Mouse (Mus musculus) heart, embryonic 10.5 days (tissue): ENCODE results near the gene Rnf138rt1. TPM values are rescaled to one million over a fixed set of nuclear protein-coding genes. Genes with fewer than 3 reads are reported as not detected.

ENCODE experiments used
- DNase-seq: peaks from one replicate; pipeline ENCODE4 v3.0.0-alpha.2; 2017; ENCODE audit warnings: low spot score
- H3K27ac ChIP-seq: fragments of 300-500 bp; sonication (generic); 2 replicates; pipeline ENCODE4 v1.5.1; 2016; ENCODE audit warnings: mild to moderate bottlenecking
- H3K27me3 ChIP-seq: fragments of 300-500 bp; sonication (generic); 2 replicates; pipeline ENCODE4 v1.6.1; 2016; ENCODE audit warnings: mild to moderate bottlenecking; ENCODE audit not compliant: poor library complexity, insufficient read depth, severe bottlenecking
- H3K36me3 ChIP-seq: fragments of 300-500 bp; sonication (generic); 2 replicates; pipeline ENCODE4 v1.6.1; 2016; ENCODE audit warnings: mild to moderate bottlenecking, moderate library complexity
- H3K4me1 ChIP-seq: fragments of 300-500 bp; sonication (generic); 2 replicates; pipeline ENCODE4 v1.6.1; 2016; ENCODE audit warnings: mild to moderate bottlenecking
- H3K4me3 ChIP-seq: fragments of 300-500 bp; sonication (generic); 2 replicates; pipeline ENCODE4 v1.5.1; 2016; ENCODE audit warnings: mild to moderate bottlenecking, moderate library complexity
- H3K9me3 ChIP-seq: fragments of 300-500 bp; sonication (generic); 2 replicates; pipeline ENCODE4 v1.6.1; 2016; ENCODE audit warnings: mild to moderate bottlenecking, moderate library complexity
- WGBS: fragments of 180-500 bp; shearing (Covaris S2); methylation state at CpG from one replicate; pipeline ENCODE4 v1.1.7; 2016; 5-methylcytosine and 5-hydroxymethylcytosine counted together
- polyA plus RNA-seq: library from polyadenylated mRNA; unstranded; fragments of >200 nt; fragmentation: Nextera tagmentation; extraction: Ambion mirVana; gene quantifications from 2 replicates; pipeline ENCODE4 v1.2.1, GENCODE M21; 2016

Gene Rnf138rt1
- not detected in 2 replicates for polyA plus RNA-seq

DNA sequence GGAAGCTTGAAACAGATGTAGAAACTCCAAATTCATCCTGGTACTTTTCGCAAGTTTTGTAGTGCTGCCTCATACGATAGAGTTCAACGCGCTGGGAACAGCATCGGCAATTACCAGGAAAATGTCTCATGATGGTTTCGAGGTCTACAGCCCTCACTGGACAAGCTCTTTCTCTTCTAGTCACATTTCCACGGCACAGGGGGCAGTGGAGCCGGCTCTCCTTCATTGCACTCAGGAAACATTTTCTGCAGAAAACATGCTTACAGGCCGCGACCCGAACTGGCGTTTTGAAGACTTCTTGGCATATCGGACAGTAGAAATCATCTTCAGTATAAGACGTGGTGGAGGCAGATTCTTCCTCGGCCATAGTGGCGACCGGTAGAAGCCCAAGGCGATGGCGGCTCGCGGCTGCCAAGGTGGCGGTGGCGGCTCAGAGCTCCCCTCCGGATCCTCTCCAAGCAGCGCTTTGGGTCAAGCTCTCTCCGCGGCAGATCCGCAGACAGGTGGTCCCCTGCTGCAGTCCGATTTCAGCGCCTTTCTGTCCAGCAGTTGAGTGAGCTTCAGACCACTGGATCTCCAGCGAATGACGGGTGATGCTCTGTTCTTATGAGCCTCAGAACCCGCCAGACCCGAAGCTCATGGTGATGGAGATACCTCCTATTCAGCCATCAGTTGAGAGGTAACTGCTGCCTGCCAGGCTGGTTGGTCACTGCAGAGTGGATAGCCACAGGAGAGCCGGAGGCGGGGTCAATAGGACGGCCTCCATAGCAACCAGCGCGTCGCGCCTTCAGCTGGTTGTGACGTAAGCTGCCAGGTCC, at the start of gene Rnf138rt1:
Rnf138rt1 (minus strand) TSS at position 713 of the 818 bp plus-strand sequence.
- H3K4me1 ChIP-seq, result no peaks in the 10 kb centered on the region
- WGBS, result 27% methylated on average over 42 of the region's 42 CpGs
- H3K4me3 ChIP-seq, result peak within 1 kb of the TSS; percentile 57
- H3K36me3 ChIP-seq, result no peaks in the 10 kb centered on the region
- no peak within 1 kb of the TSS for H3K27ac ChIP-seq
- peaks cover 60% of the 10 kb centered on the region for H3K27me3 ChIP-seq
- no peaks in the 10 kb centered on the region for H3K9me3 ChIP-seq
- peak; percentile 75 for DNase-seq

DNA sequence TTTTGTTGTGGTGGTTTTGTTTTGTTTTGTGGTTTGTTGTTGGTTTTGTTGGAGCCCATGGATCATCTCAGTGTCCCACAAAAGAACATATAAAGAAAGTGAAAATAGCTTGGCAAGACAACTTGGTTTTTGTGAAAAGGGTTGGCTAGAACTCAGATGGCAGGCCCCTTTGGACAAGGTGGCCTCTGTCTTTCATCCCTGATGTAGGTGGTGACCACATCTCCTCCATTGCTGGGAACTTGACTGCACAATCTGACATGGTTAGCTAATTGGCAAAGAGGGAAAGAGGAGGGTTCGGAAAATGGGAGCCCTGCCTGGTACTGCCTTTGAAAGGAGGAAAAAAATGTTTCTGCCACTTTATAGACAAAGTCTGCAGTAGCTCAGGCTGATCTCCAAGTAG, 46.1 kb upstream of the Rnf138rt1 start:
- no peak overlapping the region for H3K4me3 ChIP-seq
- no peaks in the 10 kb centered on the region; the same call in 1 of the 2 replicates for H3K27me3 ChIP-seq
- no peaks in the 10 kb centered on the region for H3K4me1 ChIP-seq
- no peaks in the 10 kb centered on the region for H3K36me3 ChIP-seq
- 71% methylated on average over 1 of the region's 1 CpGs for WGBS
- H3K27ac ChIP-seq, result no peak overlapping the region
- DNase-seq, result no peak
- H3K9me3 ChIP-seq, result no peaks in the 10 kb centered on the region

- DNase-seq, result no peak
- no peak overlapping the region for H3K27ac ChIP-seq
- H3K9me3 ChIP-seq, result no peaks in the 10 kb centered on the region
- WGBS, result 29% methylated on average over 3 of the region's 3 CpGs
- no peaks in the 10 kb centered on the region for H3K4me1 ChIP-seq
- H3K27me3 ChIP-seq, result peaks cover 36% of the 10 kb centered on the region; the same call in 1 of the 2 replicates
- H3K36me3 ChIP-seq, result no peaks in the 10 kb centered on the region
- no peak overlapping the region for H3K4me3 ChIP-seq
These were observed 5.2 kb upstream of the Rnf138rt1 start for GRCm38 (mm10) chrX:163766290-163766689.

GRCm38 (mm10) chrX:163761435-163761828, 303 bp upstream of the Rnf138rt1 start:
- H3K36me3 ChIP-seq, result no peaks in the 10 kb centered on the region
- no peak overlapping the region for H3K27ac ChIP-seq
- H3K9me3 ChIP-seq, result no peaks in the 10 kb centered on the region
- H3K4me1 ChIP-seq, result no peaks in the 10 kb centered on the region
- H3K27me3 ChIP-seq, result peaks cover 60% of the 10 kb centered on the region
- H3K4me3 ChIP-seq, result peak overlapping the region; percentile 57
- WGBS, result 34% methylated on average over 10 of the region's 10 CpGs
- no peak for DNase-seq

- Histone ChIP-seq H3K4me1 (no peaks in the 10 kb centered on the region), H3K9me3 (no peaks in the 10 kb centered on the region), H3K27me3 (peaks cover 6% of the 10 kb centered on the region; the same call in 1 of the 2 replicates), H3K4me3 (no peak overlapping the region), H3K36me3 (no peaks in the 10 kb centered on the region), H3K27ac (no peak overlapping the region)
- 85% methylated on average over 6 of the region's 6 CpGs for WGBS
- no peak for DNase-seq
These were observed 15.1 kb downstream of the Rnf138rt1 start for GRCm38 (mm10) chrX:163745996-163746395.

DNA sequence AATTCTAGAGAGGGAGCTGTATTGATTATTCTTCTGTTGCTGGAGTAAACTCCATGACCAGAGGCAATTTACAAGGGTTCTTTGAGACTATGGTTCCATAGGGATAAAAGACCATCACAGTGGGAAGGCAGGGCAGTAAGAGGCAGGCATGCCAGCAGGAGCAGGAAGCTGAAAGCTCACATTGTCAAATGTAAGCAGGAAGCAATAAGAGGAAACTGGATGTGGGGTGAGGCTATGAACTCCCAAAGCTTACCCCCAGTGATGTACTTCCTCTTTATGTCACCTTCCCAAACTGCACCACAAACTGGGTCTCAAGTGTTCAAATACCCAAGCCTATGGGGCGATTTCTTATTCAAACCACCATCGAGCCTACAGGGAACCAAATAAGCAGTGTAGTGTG, 17.2 kb downstream of the Rnf138rt1 start:
- 73% methylated on average over 2 of the region's 2 CpGs for WGBS

GRCm38 (mm10) chrX:163738904-163739303, 22.2 kb downstream of the Rnf138rt1 start:
- H3K4me3 ChIP-seq, result no peak overlapping the region
- H3K27ac ChIP-seq, result no peak overlapping the region
- H3K27me3 ChIP-seq, result peaks cover 7% of the 10 kb centered on the region
- H3K9me3 ChIP-seq, result no peaks in the 10 kb centered on the region
- WGBS, result 29% methylated on average over 1 of the region's 1 CpGs
- no peaks in the 10 kb centered on the region for H3K4me1 ChIP-seq
- no peak for DNase-seq
- no peaks in the 10 kb centered on the region for H3K36me3 ChIP-seq

More for the DNA sequence above, 17.2 kb downstream of the Rnf138rt1 start:
- Histone ChIP-seq H3K9me3 (no peaks in the 10 kb centered on the region), H3K27ac (no peak overlapping the region), H3K36me3 (no peaks in the 10 kb centered on the region), H3K4me1 (no peaks in the 10 kb centered on the region), H3K4me3 (no peak overlapping the region), H3K27me3 (peaks cover 6% of the 10 kb centered on the region; the same call in 1 of the 2 replicates)
- no peak for DNase-seq

GRCm38 (mm10) chrX:163734145-163734544, 27.0 kb downstream of the Rnf138rt1 start:
- no peak for DNase-seq
- H3K4me1 ChIP-seq, result no peaks in the 10 kb centered on the region
- no peaks in the 10 kb centered on the region for H3K9me3 ChIP-seq
- peaks cover 7% of the 10 kb centered on the region for H3K27me3 ChIP-seq
- 74% methylated on average over 1 of the region's 1 CpGs for WGBS
- no peaks in the 10 kb centered on the region for H3K36me3 ChIP-seq
- no peak overlapping the region for H3K27ac ChIP-seq
- no peak overlapping the region for H3K4me3 ChIP-seq

DNA sequence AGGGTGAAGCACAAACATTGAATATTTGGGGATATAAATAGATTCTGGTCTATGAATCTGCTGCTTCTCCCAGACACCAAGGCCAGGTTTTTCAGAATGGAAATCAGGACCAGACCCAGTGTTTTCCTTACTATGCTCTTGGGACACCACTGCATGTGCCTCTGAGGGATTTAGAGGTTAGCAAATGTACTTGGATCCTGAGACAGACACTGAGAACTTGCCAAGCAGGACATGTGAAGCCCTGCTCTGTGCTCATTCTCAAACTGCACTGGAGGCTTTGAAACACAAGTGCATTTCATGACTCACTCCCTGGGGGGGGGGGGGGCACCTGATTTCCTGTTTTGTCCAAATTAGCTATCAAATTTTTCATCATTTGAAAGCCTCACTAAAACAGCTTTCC, 37.5 kb downstream of the Rnf138rt1 start:
- no peak overlapping the region for H3K27ac ChIP-seq
- no peaks in the 10 kb centered on the region for H3K4me1 ChIP-seq
- no peaks in the 10 kb centered on the region for H3K36me3 ChIP-seq
- H3K9me3 ChIP-seq, result no peaks in the 10 kb centered on the region
- peaks cover 12% of the 10 kb centered on the region; the same call in 1 of the 2 replicates for H3K27me3 ChIP-seq
- H3K4me3 ChIP-seq, result no peak overlapping the region
- DNase-seq, result no peak

DNA sequence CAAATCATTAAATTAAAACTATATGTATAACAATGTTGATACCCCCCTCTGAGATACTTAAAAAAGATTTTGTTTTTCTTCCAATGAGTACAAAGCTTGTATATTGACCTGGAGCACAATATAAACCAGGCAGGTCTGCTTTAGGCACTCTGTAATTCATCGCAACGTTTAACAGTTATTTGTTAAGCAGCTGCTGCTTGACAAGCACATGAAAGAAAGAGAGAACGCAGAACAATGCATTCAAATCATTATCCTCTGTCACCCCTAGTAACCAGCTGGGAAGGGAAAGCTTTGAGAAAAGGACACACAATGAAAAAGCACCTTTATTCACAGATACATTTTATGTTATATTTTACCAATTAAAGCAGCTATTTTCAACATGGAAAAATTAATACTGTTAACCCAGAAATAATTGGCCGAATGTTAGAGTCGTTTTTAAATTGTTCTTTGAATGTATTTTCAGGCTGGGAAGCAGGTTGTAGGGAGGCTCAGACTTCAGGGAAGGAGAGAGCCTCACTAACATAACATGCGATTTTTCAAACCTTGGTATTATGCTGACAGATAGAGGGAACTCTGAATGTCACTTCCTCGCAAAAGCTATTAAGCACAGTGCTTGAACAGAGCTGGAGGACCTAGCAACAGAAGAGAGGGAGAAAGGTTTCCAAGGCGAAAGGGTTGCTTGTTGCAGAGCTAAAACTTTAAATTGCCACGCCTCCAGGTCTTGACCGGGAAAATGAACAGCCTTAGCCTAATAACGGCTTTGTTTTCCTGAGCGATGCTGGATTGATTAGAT, 38.1 kb downstream of the Rnf138rt1 start:
- Histone ChIP-seq H3K4me1 (no peaks in the 10 kb centered on the region), H3K9me3 (no peaks in the 10 kb centered on the region), H3K27me3 (peaks cover 12% of the 10 kb centered on the region; the same call in 1 of the 2 replicates), H3K27ac (no peak overlapping the region), H3K4me3 (no peak overlapping the region), H3K36me3 (no peaks in the 10 kb centered on the region)
- DNase-seq, result no peak
- 67% methylated on average over 12 of the region's 12 CpGs for WGBS

DNA sequence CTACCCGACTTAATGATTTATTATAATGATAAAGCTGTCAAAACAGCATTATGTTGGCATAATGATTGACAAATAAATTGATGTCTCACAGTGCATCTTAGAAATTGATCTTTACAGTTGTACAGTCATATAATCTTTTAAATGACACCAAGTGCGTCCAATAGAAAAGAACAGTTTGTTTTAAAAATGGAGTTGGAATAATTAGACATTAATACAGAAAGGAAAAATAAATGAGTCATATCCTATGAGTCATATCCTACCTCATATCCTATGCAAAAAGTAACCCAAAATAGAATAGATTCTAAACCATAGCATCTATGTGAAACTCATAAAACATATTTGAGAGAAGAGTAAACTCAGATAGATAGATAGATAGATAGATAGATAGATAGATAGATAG, 40.5 kb downstream of the Rnf138rt1 start:
- no peaks in the 10 kb centered on the region for H3K4me1 ChIP-seq
- H3K27me3 ChIP-seq, result peaks cover 12% of the 10 kb centered on the region; the same call in 1 of the 2 replicates
- DNase-seq, result no peak
- H3K4me3 ChIP-seq, result no peak overlapping the region
- WGBS, result 64% methylated on average over 2 of the region's 2 CpGs
- no peak overlapping the region for H3K27ac ChIP-seq
- no peaks in the 10 kb centered on the region for H3K36me3 ChIP-seq
- no peaks in the 10 kb centered on the region for H3K9me3 ChIP-seq
